ENCODE assay signal across 21 mouse cellular contexts in genomic region chr1:171924900-171925299, GRCm38 (mm10). TPM values are rescaled to one million over a fixed set of nuclear protein-coding genes. Genes with fewer than 3 reads are reported as not detected.
"Had no signal": no experiment of that assay in that cellular context is flagged by ENCODE, and none has a peak within 500 bp of the region (broad histone marks: within the 10 kb centered on the region; RNA-seq: fewer than 3 reads in every experiment).

No protein-coding gene starts in this region.

- ATAC-seq: liver, postnatal 0 days; lung, postnatal 0 days; midbrain, embryonic 13.5 days; midbrain, embryonic 15.5 days had no signal

- DNase-seq: liver, postnatal 0 days; lung, adult 2 months; lung, postnatal 14 days; lung, postnatal 36 days; thymus, adult 2 months; thymus, postnatal 25 days; thymus, postnatal 4 days had no signal

- H3K27me3 ChIP-seq: liver, embryonic 15.5 days; lung, embryonic 15.5 days; midbrain, embryonic 13.5 days; midbrain, embryonic 15.5 days; neural tube, embryonic 12.5 days; stomach, embryonic 15.5 days had no signal

- H3K4me3 ChIP-seq: liver, embryonic 15.5 days; lung, embryonic 15.5 days; megakaryocyte, embryonic 14.5 days; midbrain, embryonic 13.5 days; midbrain, embryonic 15.5 days; neural tube, embryonic 12.5 days; stomach, embryonic 15.5 days had no signal

- H3K27ac ChIP-seq: liver, embryonic 15.5 days; lung, embryonic 15.5 days; macrophage; midbrain, embryonic 13.5 days; midbrain, embryonic 15.5 days; neural tube, embryonic 12.5 days; stomach, embryonic 15.5 days; stomach, postnatal 0 days had no signal

- H3K36me3 ChIP-seq: liver, embryonic 15.5 days; lung, embryonic 15.5 days; midbrain, embryonic 13.5 days; midbrain, embryonic 15.5 days; neural tube, embryonic 12.5 days; stomach, embryonic 15.5 days had no signal

- H3K4me1 ChIP-seq: liver, embryonic 15.5 days; lung, embryonic 15.5 days; midbrain, embryonic 13.5 days; midbrain, embryonic 15.5 days; neural tube, embryonic 12.5 days; stomach, embryonic 15.5 days had no signal

RNA-seq across cellular contexts. Expression of gene Slamf6, which starts 7.6 kb away (rescaled TPM):
- polyA plus RNA-seq: midbrain, embryonic 11.5 days; midbrain, embryonic 13.5 days; midbrain, embryonic 15.5 days; neural tube, embryonic 12.5 days; neural tube, embryonic 14.5 days; testis, adult 2 months had no signal

RNA-seq across cellular contexts. Expression of gene Gm10521, which starts 29.4 kb away (rescaled TPM):
- polyA plus RNA-seq: liver, embryonic 15.5 days; lung, embryonic 15.5 days; lung, postnatal 0 days; midbrain, embryonic 11.5 days; midbrain, embryonic 13.5 days; midbrain, embryonic 15.5 days; midbrain, postnatal 0 days; neural tube, embryonic 12.5 days; neural tube, embryonic 14.5 days; stomach, embryonic 15.5 days; stomach, postnatal 0 days had no signal
